Mouse (Mus musculus) small intestine, adult 2 months (tissue): Measurements from ENCODE around the gene Nrm.

ENCODE experiments used
- CTCF ChIP-seq: fragments of 200-500 bp; IDR thresholded peaks from 2 replicates; pipeline ENCODE4 v1.5.1; 2012; ENCODE audit warnings: low read depth, mild to moderate bottlenecking, control low read depth, inconsistent platforms, low read length, moderate library complexity, mixed read lengths; ENCODE audit not compliant: insufficient replicate concordance, insufficient read length; ENCODE audit errors: extremely low read depth
- POLR2A ChIP-seq: fragments of 200-500 bp; IDR thresholded peaks from 2 replicates; pipeline ENCODE4 v1.6.1; 2012; ENCODE audit warnings: low read depth, mild to moderate bottlenecking, control low read depth, inconsistent platforms, low read length, moderate library complexity

GRCm38 (mm10) chr17:35836178-35836965 is 24.7 kb upstream of the Nrm start:
- TF ChIP-seq CTCF (peak; percentile 53; the same call in 1 of the 2 replicates), POLR2A (no peak)
